Mouse (Mus musculus) hindbrain, embryonic 14.5 days (tissue): ENCODE measurements at regions not wholly inside any gene's neighbourhood (a gene's known extent, or its start where the extent isn't known, plus 50 kb on each side); places are given as distances from the start of the nearest gene placed in this dataset.

Source experiments
- ATAC-seq: fragments of 200-750 bp; cut with Nextera tagmentation; 2 replicates; pipeline ENCODE4 v1.8.0; 2017; ENCODE audit warnings: moderate number of reproducible peaks, mild to moderate bottlenecking, moderate TSS enrichment, moderate library complexity; ENCODE audit not compliant: low FRiP score
- DNase-seq: peaks from one replicate; pipeline ENCODE4 v3.0.0-alpha.2; 2015; ENCODE audit warnings: low spot score
- H3K27ac ChIP-seq: fragments of 300-500 bp; sonication (generic); 2 replicates; pipeline ENCODE4 v1.5.1; 2014; ENCODE audit warnings: mild to moderate bottlenecking, moderate library complexity
- H3K27me3 ChIP-seq: fragments of 300-500 bp; sonication (generic); 2 replicates; pipeline ENCODE4 v1.6.1; 2014; ENCODE audit warnings: mild to moderate bottlenecking, low read length, mixed read lengths; ENCODE audit not compliant: control insufficient read depth, insufficient read depth
- H3K36me3 ChIP-seq: fragments of 300-500 bp; sonication (generic); replicated peaks from 2 replicates; pipeline ENCODE4 v1.6.1; 2014; ENCODE audit not compliant: control insufficient read depth, insufficient read depth
- H3K4me1 ChIP-seq: fragments of 300-500 bp; sonication (generic); replicated peaks from 2 replicates; pipeline ENCODE4 v1.6.1; 2014; ENCODE audit warnings: antibody characterized with exemption, low read length, mixed read lengths; ENCODE audit not compliant: control insufficient read depth, insufficient read depth
- H3K4me2 ChIP-seq: fragments of 300-500 bp; sonication (generic); replicated peaks from 2 replicates; pipeline ENCODE4 v1.6.1; 2014; ENCODE audit warnings: mild to moderate bottlenecking, moderate library complexity
- H3K4me3 ChIP-seq: fragments of 300-500 bp; sonication (generic); replicated peaks from 2 replicates; pipeline ENCODE4 v1.5.1; 2014; ENCODE audit warnings: mild to moderate bottlenecking, low read length
- H3K9ac ChIP-seq: fragments of 300-500 bp; sonication (generic); 2 replicates; pipeline ENCODE4 v1.6.1; 2014
- H3K9me3 ChIP-seq: fragments of 300-500 bp; sonication (generic); 2 replicates; pipeline ENCODE4 v1.6.1; 2016; ENCODE audit warnings: low read length; ENCODE audit not compliant: control insufficient read depth
- whole genome bisulfite sequencing: fragments of 180-500 bp; shearing (Covaris S2); extraction: QIAGEN DNeasy Blood & Tissue Kit; methylation state at CpG from one replicate; pipeline ENCODE4 v1.1.7; 2014; 5-methylcytosine and 5-hydroxymethylcytosine counted together

DNA sequence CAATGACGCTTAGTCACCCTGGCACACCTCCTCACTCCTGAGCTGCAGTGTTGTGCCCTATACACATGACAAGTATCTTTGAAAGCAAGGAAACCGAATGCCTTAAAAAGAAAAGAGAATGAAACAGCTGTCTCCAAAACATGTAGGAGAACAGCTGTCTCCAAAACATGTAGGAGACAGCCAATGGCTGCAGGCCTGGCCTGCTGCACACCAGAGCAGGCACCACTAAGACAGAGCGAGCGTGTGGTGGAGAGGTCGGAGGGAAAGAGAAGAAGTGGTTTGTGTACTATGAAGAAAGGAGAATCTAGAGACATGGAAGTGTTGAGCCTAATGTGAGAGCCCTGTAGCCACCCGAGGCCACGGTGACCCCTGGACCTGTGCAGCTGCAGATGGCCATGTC is 142.5 kb downstream of the Atp23 start:
- Histone ChIP-seq H3K4me3 (no peak overlapping the region), H3K4me1 (0 out of 2 replicates have a peak, but pooled peaks cover 3% of the 10 kb centered on the region), H3K9me3 (no peaks in the 10 kb centered on the region), H3K4me2 (no peak overlapping the region), H3K27me3 (no peaks in the 10 kb centered on the region), H3K27ac (no peak overlapping the region), H3K9ac (no peak overlapping the region), H3K36me3 (no peaks in the 10 kb centered on the region)
- DNase-seq = no peak
- ATAC-seq = no peak
- WGBS = 93% methylated on average over 7 of the region's 7 CpGs

DNA sequence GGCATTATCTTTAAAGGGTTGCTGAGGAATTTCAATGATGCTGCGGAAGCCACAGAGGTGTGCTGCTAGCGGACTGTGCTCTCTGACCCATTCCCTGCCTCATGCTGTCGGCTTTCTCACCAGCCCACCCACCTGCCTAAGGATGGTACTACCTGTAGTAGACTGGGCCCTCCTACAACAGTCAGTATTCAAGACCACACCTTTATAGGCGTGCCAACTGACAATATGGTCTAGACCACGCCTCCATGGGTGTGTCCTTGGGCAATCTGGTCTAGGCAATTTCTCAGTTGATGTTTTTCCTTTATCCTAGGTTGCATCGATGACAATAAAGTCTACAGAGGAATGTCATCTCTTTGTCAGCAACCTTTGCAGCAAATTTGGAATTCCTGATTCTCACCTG is 148.0 kb downstream of the Atp23 start:
- no peak overlapping the region for H3K4me2 ChIP-seq
- H3K9ac ChIP-seq = no peak overlapping the region
- no peak for DNase-seq
- peaks cover 16% of the 10 kb centered on the region for H3K4me1 ChIP-seq
- WGBS = 81% methylated on average over 6 of the region's 6 CpGs
- H3K27ac ChIP-seq = no peak overlapping the region
- ATAC-seq = no peak
- no peak overlapping the region for H3K4me3 ChIP-seq
- H3K36me3 ChIP-seq = no peaks in the 10 kb centered on the region
- no peaks in the 10 kb centered on the region for H3K9me3 ChIP-seq
- no peaks in the 10 kb centered on the region for H3K27me3 ChIP-seq

- DNase-seq = peak; percentile 65
Observed at GRCm38 (mm10) chr10:126752699-126753098, 148.5 kb downstream of the Atp23 start.

GRCm38 (mm10) chr10:126748696-126749466 is 152.3 kb downstream of the Atp23 start:
- H3K9me3 ChIP-seq = no peaks in the 10 kb centered on the region
- 0 out of 2 replicates have a peak overlapping the region, but pooled peaks have one; percentile 3 for H3K27ac ChIP-seq
- no peak for DNase-seq
- WGBS = 23% methylated on average over 17 of the region's 17 CpGs
- H3K9ac ChIP-seq = 0 out of 2 replicates have a peak overlapping the region, but pooled peaks have one; percentile 24
- ATAC-seq = no peak
- H3K4me2 ChIP-seq = peak overlapping the region; percentile 6; the same call in 1 of the 2 replicates
- no peaks in the 10 kb centered on the region for H3K27me3 ChIP-seq
- H3K4me3 ChIP-seq = no peak overlapping the region
- no peaks in the 10 kb centered on the region for H3K36me3 ChIP-seq
- peaks cover 14% of the 10 kb centered on the region for H3K4me1 ChIP-seq

More at GRCm38 (mm10) chr10:126752699-126753098, 148.5 kb downstream of the Atp23 start:
- ATAC-seq = no peak
- WGBS = 58% methylated on average over 11 of the region's 11 CpGs
- Histone ChIP-seq H3K36me3 (no peaks in the 10 kb centered on the region), H3K9ac (no peak overlapping the region), H3K27me3 (no peaks in the 10 kb centered on the region), H3K4me2 (no peak overlapping the region), H3K9me3 (no peaks in the 10 kb centered on the region), H3K27ac (no peak overlapping the region), H3K4me1 (peaks cover 17% of the 10 kb centered on the region), H3K4me3 (no peak overlapping the region)

- Histone ChIP-seq H3K4me3 (no peak overlapping the region), H3K4me2 (no peak overlapping the region), H3K27ac (no peak overlapping the region), H3K36me3 (no peaks in the 10 kb centered on the region), H3K9me3 (no peaks in the 10 kb centered on the region), H3K4me1 (no peaks in the 10 kb centered on the region), H3K9ac (no peak overlapping the region), H3K27me3 (no peaks in the 10 kb centered on the region)
- ATAC-seq (no peak), DNase-seq (no peak)
- 60% methylated on average over 2 of the region's 2 CpGs for WGBS
Observed at GRCm38 (mm10) chr10:126734661-126735060, 166.5 kb downstream of the Atp23 start.

DNA sequence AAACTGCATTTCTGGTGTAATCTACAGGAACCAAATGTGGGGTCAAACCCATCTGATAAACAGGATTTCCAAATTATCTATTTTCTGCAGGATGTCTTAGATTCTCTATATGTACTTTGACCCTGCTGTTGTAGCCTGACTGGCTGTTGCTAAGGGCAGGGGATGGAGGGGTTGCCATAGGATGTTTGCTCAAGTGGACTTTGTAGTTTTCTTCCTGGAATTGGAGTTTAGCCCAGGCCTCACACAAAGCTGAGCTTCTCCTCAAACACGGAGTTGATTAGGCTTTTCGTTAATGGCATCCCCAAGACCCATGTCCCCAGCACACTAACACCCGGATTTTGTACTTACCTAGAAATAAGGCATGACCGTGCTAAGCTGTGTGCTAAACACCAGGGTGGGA is 173.3 kb downstream of the Atp23 start:
- Histone ChIP-seq H3K4me2 (no peak overlapping the region), H3K36me3 (no peaks in the 10 kb centered on the region), H3K4me3 (no peak overlapping the region), H3K27ac (no peak overlapping the region), H3K9ac (no peak overlapping the region), H3K27me3 (no peaks in the 10 kb centered on the region), H3K4me1 (no peaks in the 10 kb centered on the region), H3K9me3 (no peaks in the 10 kb centered on the region)
- DNase-seq (no peak), ATAC-seq (no peak)
- 91% methylated on average over 4 of the region's 4 CpGs for WGBS

DNA sequence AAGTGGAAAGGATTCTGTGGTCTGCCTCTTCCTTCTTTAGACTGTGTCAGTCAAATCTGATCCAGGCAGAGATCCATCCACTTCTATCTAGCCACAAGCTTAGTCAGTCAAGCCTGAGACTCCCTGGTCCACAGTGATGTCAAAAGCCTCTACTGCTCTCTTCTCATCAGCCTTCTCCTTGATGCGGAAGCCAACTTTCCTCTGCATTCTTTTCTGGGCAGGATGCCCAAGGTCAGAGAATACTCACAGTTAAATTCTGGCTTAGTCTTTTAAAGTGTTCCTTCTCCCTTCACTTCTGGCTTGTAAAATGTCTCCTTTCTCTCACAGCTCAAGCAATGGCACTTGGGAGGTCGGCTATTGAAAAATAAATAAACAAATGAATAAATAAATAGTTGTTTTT is 183.2 kb downstream of the Atp23 start:
- DNase-seq = no peak
- no peak overlapping the region for H3K4me3 ChIP-seq
- H3K4me1 ChIP-seq = no peaks in the 10 kb centered on the region
- H3K9me3 ChIP-seq = 0 out of 2 replicates have a peak, but pooled peaks cover 4% of the 10 kb centered on the region
- H3K27ac ChIP-seq = no peak overlapping the region
- WGBS = 59% methylated on average over 2 of the region's 2 CpGs
- no peak for ATAC-seq
- no peaks in the 10 kb centered on the region for H3K36me3 ChIP-seq
- no peaks in the 10 kb centered on the region for H3K27me3 ChIP-seq
- no peak overlapping the region for H3K4me2 ChIP-seq
- H3K9ac ChIP-seq = no peak overlapping the region

GRCm38 (mm10) chr10:126711758-126712157 is 189.4 kb downstream of the Atp23 start:
- no peak for DNase-seq
- Histone ChIP-seq H3K27ac (no peak overlapping the region), H3K9me3 (0 out of 2 replicates have a peak, but pooled peaks cover 4% of the 10 kb centered on the region), H3K4me3 (no peak overlapping the region), H3K36me3 (no peaks in the 10 kb centered on the region), H3K27me3 (no peaks in the 10 kb centered on the region), H3K9ac (no peak overlapping the region), H3K4me2 (no peak overlapping the region), H3K4me1 (no peaks in the 10 kb centered on the region)
- 64% methylated on average over 3 of the region's 3 CpGs for WGBS
- ATAC-seq = no peak

DNA sequence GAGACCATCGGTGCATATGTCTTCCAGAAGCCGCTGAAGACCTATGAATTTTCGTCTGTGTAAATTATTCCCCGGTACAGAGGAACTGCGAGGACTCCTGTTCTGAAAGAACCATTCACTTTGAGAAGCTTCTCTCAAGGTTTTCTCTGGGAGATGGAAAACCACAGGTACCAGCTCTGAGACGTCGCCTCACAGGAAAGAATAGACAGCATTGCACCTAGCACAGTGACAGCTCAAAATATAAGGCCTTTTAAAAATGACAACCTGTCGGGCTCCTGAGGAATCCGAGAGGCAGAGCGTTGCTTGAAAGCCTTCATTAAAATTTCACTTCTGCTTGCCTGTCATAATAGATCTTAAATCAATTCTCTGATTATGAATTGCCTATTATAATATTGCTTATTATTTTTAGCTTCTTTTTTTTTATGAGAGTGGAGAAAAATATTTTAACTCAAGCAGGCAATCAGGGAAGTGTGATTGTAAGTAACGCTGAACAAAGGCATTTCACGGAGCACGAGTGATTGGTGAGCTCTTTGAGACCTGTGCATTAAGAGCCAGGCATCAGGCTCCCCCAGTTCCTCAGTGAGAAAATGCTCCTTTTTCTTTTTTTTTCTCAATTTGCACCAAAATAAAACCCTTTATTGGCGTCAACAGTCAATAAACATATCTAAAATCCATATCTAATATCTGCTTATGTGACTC is 191.8 kb downstream of the Atp23 start:
- H3K4me1 ChIP-seq = no peaks in the 10 kb centered on the region
- ATAC-seq = no peak
- DNase-seq = no peak
- H3K27ac ChIP-seq = 0 out of 2 replicates have a peak overlapping the region, but pooled peaks have one; percentile 12
- no peaks in the 10 kb centered on the region for H3K27me3 ChIP-seq
- no peak overlapping the region for H3K4me2 ChIP-seq
- H3K9ac ChIP-seq = no peak overlapping the region
- 0 out of 2 replicates have a peak, but pooled peaks cover 4% of the 10 kb centered on the region for H3K9me3 ChIP-seq
- no peak overlapping the region for H3K4me3 ChIP-seq
- H3K36me3 ChIP-seq = no peaks in the 10 kb centered on the region
- WGBS = 60% methylated on average over 14 of the region's 14 CpGs
